Mouse (Mus musculus) urinary bladder, postnatal 0 days (tissue): Measurements from ENCODE around the gene Trp53rka. TPM values are rescaled to one million over a fixed set of nuclear protein-coding genes. Genes with fewer than 3 reads are reported as not detected.

Experiments
- polyA plus RNA-seq: library from polyadenylated mRNA; unstranded; fragments of >200 nt; fragmentation: Nextera tagmentation; extraction: Ambion mirVana; gene quantifications from 2 replicates; pipeline ENCODE4 v1.2.1, GENCODE M21; 2015

The Trp53rka gene
- polyA plus RNA-seq: 17.1 and 18.3 TPM in 2 replicates

GRCm38 (mm10) chr2:165492648-165493553, at the start of gene Trp53rka:
Gene Trp53rka (minus strand): TSS chr2:165493324.

GRCm38 (mm10) chr2:165503259-165504203, 10.4 kb upstream of the Trp53rka start, which contains the start of gene Slc2a10:
Gene Slc2a10 (plus strand): TSS chr2:165503787.

GRCm38 (mm10) chr2:165473003-165473402, 20.1 kb downstream of the Trp53rka start, which contains the start of gene Slc13a3:
Gene Slc13a3 (minus strand): TSS chr2:165473230.

Other genes with a start within 250 kb of the Trp53rka start
- 37.5 and 39.7 TPM in 2 replicates for gene Slc35c2, start 205.5 kb downstream of the Trp53rka start, polyA plus RNA-seq
- gene Elmo2, start 166.8 kb downstream of the Trp53rka start, polyA plus RNA-seq: 36.1 and 36.8 TPM in 2 replicates
- 0.04 TPM in 1 of 2 replicates, not detected in the other for gene Zfp663, start 124.6 kb downstream of the Trp53rka start, polyA plus RNA-seq
- 1.4 and 1.6 TPM in 2 replicates for gene Zfp334, start 105.1 kb downstream of the Trp53rka start, polyA plus RNA-seq
- 0.04 TPM in 1 of 2 replicates, not detected in the other for gene Ocstamp, start 92.9 kb downstream of the Trp53rka start, polyA plus RNA-seq
- gene Slc13a3, start 20.1 kb downstream of the Trp53rka start, polyA plus RNA-seq: 0.44 and 0.59 TPM in 2 replicates
- gene Slc2a10, start 10.5 kb upstream of the Trp53rka start, polyA plus RNA-seq: 5.9 and 7.3 TPM in 2 replicates
- gene Eya2, start 101.7 kb upstream of the Trp53rka start, polyA plus RNA-seq: 0.58 and 1.2 TPM in 2 replicates